Mouse (Mus musculus): ENCODE measurements at regions not wholly inside any gene's neighbourhood (a gene's known extent, or its start where the extent isn't known, plus 50 kb on each side); places are given as distances from the start of the nearest gene placed in this dataset.

DNA sequence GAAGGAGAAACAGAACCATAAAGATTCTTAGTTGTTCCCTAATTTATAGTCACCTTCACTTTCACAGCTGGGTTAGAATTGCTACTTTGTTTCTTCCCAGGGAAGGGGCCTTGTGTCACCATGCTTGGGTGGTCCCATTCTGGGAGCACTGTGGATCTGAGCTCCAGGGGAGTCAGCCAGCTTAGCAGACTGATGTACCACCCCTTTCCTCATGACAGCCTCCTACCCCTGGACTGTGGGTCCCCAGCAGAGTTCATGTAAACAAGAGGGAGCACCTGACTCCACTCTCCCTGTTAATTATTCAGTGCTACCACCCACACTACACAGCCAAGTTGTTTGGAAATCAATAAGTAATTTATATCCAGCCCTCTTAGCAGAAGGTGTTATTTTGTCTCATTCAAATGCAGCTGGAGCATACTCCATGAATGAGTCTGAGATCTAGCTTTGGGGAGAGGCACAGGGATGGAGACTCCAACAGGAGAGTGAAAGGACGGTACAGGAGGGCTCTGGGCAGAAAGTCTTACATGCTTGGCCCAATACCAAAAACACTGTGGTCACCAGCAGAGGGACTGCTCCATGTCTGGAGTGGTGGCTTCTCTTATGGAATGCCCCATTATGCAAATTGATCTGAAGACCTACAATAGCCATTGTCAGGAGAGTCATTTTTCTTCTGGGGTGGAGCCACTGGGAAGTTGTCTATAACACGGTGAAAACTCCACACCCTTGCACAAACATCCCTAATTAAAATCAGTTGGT, 51.1 kb upstream of the Dock1 start:
- Histone ChIP-seq H3K4me1 (ENCODE audit: control insufficient read depth in 1 of 2, insufficient read depth in 2 of 2, low read length in 2 of 2) (no peaks in the 10 kb centered on the region), H3K9me3 (replicated peaks; ENCODE audit: insufficient read depth, low read length) (no peaks in the 10 kb centered on the region), H3K36me3 (ENCODE audit: control insufficient read depth in 1 of 2, insufficient read depth in 2 of 2, low read length in 2 of 2) (no peaks in the 10 kb centered on the region), H3K9ac (ENCODE audit: control insufficient read depth, low read depth, low read length, poor library complexity, severe bottlenecking) (no peak overlapping the region), H3K27me3 (ENCODE audit: control insufficient read depth in 1 of 2, insufficient read depth in 2 of 2, low read length in 2 of 2) (no peaks in the 10 kb centered on the region), H3K27ac (ENCODE audit: control insufficient read depth, low read depth, low read length) (no peak overlapping the region), H3K4me3 (ENCODE audit: control insufficient read depth in 1 of 2, insufficient read depth in 1 of 2, low read depth in 2 of 2, low read length in 2 of 2) (no peak overlapping the region), H3K79me2 (ENCODE audit: control insufficient read depth, insufficient read depth, low read length, poor library complexity) (no peaks in the 10 kb centered on the region)
- no peak for DNase-seq (ENCODE audit: low read depth, low spot score)
- TF ChIP-seq USF2 (IDR thresholded peaks at IDR 0.05; ENCODE audit: borderline replicate concordance in 1 of 2, insufficient read depth in 1 of 2, low read depth in 1 of 2, low read length in 2 of 2) (no peak), KAT2A (conservative IDR thresholded peaks at IDR 0.05; ENCODE audit: low read depth, low read length) (no peak), ELF1 (IDR thresholded peaks at IDR 0.05; ENCODE audit: low read depth, low read length) (no peak)

DNA sequence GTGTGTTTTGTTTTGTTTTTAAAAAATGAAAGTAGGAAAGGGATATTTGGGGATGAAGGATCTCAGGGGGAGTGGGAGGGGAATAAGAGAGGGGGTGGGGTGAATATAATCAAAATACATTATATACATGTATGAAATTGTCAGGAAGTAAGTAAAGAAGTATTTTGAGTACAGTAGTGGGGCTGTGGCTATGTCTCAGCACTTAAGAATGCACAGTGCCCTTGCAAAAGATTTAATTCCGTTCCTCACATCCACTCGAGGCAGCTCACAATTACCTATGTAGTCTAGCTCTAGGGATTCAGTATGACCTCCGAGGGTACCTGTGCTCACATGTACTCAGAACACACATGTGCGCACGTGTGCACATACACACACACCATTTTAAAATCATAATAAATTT, 50.4 kb upstream of the Dock1 start:
- Histone ChIP-seq H3K9me3 (replicated peaks; ENCODE audit: insufficient read depth, low read length) (no peaks in the 10 kb centered on the region), H3K4me3 (ENCODE audit: control insufficient read depth in 1 of 2, insufficient read depth in 1 of 2, low read depth in 2 of 2, low read length in 2 of 2) (no peak overlapping the region), H3K36me3 (ENCODE audit: control insufficient read depth in 1 of 2, insufficient read depth in 2 of 2, low read length in 2 of 2) (no peaks in the 10 kb centered on the region), H3K4me1 (ENCODE audit: control insufficient read depth in 1 of 2, insufficient read depth in 2 of 2, low read length in 2 of 2) (no peaks in the 10 kb centered on the region), H3K27me3 (ENCODE audit: control insufficient read depth in 1 of 2, insufficient read depth in 2 of 2, low read length in 2 of 2) (no peaks in the 10 kb centered on the region), H3K9ac (ENCODE audit: control insufficient read depth, low read depth, low read length, poor library complexity, severe bottlenecking) (no peak overlapping the region), H3K79me2 (ENCODE audit: control insufficient read depth, insufficient read depth, low read length, poor library complexity) (no peaks in the 10 kb centered on the region), H3K27ac (ENCODE audit: control insufficient read depth, low read depth, low read length) (no peak overlapping the region)
- TF ChIP-seq MEF2A (IDR thresholded peaks at IDR 0.05; ENCODE audit: extremely low read depth, insufficient replicate concordance, low read depth, low read length, poor library complexity, severe bottlenecking) (no peak), NELFE (IDR thresholded peaks at IDR 0.05; ENCODE audit: low read depth, low read length) (no peak), TBP (IDR thresholded peaks at IDR 0.05; ENCODE audit: low read depth, low read length) (no peak), MAZ (IDR thresholded peaks at IDR 0.05; ENCODE audit: low read depth, low read length) (no peak), GATA1 (IDR thresholded peaks at IDR 0.05; ENCODE audit: low read depth, low read length) (no peak), GABPA (IDR thresholded peaks at IDR 0.05; ENCODE audit: low read depth, low read length) (no peak), MYC (IDR thresholded peaks at IDR 0.05; ENCODE audit: low read depth, low read length) (no peak)
- DNase-seq (ENCODE audit: low read depth, low spot score): no peak
